Mouse (Mus musculus): ENCODE measurements around the gene Olfr370. TPM values are rescaled to one million over a fixed set of nuclear protein-coding genes. Genes with fewer than 3 reads are reported as not detected.
A peak's percentile ranks its signal among the peaks of the same experiment; 100 is the strongest.
"Not testable (repeated sequence)": the region's sequence is repeated elsewhere in the genome, so short reads cannot be mapped to it uniquely, and the experiment has no call there.

Olfr370 gene
- polyA plus RNA-seq, 1 experiment from 2014 or later = 0.06 TPM

DNA sequence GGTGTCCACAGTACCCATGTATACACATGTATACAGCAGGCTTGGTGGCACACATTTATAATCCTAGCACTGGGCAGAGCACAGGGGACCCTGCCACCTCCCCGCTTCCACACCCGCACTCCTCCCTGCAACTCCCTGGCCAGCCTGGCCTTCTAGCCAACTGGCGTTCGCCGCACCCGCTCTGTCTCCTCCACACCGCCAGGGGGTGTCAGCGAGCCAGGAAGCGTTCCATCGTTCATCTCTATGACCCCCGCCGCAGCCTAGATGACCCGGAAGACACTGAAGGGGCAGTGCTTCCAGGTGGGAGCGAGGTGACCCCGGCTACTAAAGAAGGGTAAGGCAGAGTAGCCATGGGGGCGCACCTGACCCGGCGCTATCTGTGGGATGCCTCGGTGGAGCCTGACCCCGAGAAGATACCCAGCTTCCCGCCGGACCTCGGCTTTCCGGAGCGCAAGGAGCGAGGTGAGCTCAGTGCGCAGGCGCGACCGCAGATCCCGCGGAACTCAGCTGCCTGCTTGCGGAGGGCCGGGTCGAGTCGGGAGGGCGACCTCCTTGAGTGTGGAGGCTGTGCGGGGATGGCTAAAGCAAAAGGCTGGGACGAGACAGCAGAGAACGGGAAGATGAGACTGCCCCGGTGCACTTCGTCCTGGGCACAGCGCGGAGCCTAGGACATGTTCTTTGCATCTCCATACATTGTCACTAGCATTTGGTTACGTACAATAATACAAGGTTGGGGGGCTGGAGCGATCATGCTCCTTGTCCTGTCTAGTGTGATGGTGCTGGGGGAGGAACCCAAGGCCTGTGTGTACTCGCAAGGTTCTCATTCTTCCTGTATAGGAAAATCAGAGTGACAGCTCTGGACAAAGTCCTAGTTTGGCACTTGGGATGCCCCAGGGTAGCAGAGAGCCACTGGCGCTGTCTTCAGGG, 31.2 kb downstream of the Olfr370 start, which contains the start of gene Ndufb7:
Ndufb7 (plus strand) TSS at position 203 of the 927 bp plus-strand sequence.
- WGBS = under 1% methylated on average over 48 of the region's 48 CpGs
- Histone ChIP-seq H3K9ac (ENCODE audit: low read depth, low read length) (peak within 1 kb of the TSS; percentile 86), H3K36me3 (ENCODE audit: control insufficient read depth, insufficient read depth, low read length) (peaks cover 10% of the 10 kb centered on the region), H3K4me1 (ENCODE audit: control insufficient read depth, insufficient read depth, low read depth, low read length) (peaks cover 13% of the 10 kb centered on the region), H3K9me3 (ENCODE audit: control insufficient read depth, low read length) (no peaks in the 10 kb centered on the region), H3K4me2 (ENCODE audit: low read length) (peak within 1 kb of the TSS; percentile 97), H3K4me3 (ENCODE audit: low read length) (peak within 1 kb of the TSS; percentile 82), H3K27me3 (replicated peaks; ENCODE audit: control insufficient read depth, insufficient read depth, low read length) (no peaks in the 10 kb centered on the region), H3K27ac (ENCODE audit: low read depth, low read length) (peak within 1 kb of the TSS; percentile 89)
- ATAC-seq = peak; percentile 89

DNA sequence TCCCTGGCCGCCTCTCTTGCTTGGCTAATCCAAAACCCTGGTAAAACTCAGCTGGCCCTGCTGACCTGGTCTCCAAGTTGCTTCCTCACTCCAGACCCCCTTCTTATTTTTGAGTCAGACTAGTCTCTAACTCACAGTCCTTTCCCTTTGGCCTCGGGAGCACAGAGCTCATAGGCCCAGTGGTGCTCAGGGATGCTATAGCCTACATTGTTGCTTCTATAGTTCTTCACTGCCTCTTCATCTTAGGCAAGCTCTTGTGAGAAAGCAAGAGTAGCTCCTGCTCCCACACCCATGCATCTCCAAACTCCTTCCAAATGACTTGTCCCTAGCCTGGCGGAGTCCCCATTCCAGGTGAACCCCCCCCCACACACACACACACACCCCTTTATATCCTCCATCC, 32.1 kb downstream of the Olfr370 start:
- peak overlapping the region; percentile 86 for H3K9ac ChIP-seq (ENCODE audit: low read depth, low read length)
- no peaks in the 10 kb centered on the region for H3K9me3 ChIP-seq (ENCODE audit: control insufficient read depth, low read length)
- peaks cover 19% of the 10 kb centered on the region for H3K36me3 ChIP-seq (ENCODE audit: control insufficient read depth, insufficient read depth, low read length)
- H3K4me3 ChIP-seq (ENCODE audit: low read length) = peak overlapping the region; percentile 82
- peaks cover 13% of the 10 kb centered on the region for H3K4me1 ChIP-seq (ENCODE audit: control insufficient read depth, insufficient read depth, low read depth, low read length)
- H3K27ac ChIP-seq (ENCODE audit: low read depth, low read length) = peak overlapping the region; percentile 13; the same call in 1 of the 2 replicates
- no peaks in the 10 kb centered on the region for H3K27me3 ChIP-seq (replicated peaks; ENCODE audit: control insufficient read depth, insufficient read depth, low read length)
- ATAC-seq = no peak
- peak overlapping the region; percentile 97 for H3K4me2 ChIP-seq (ENCODE audit: low read length)
- 52% methylated on average over 3 of the region's 3 CpGs for whole genome bisulfite sequencing

GRCm38 (mm10) chr8:83568128-83568527, 32.5 kb downstream of the Olfr370 start:
- Histone ChIP-seq H3K4me2 (ENCODE audit: low read length) (peak overlapping the region; percentile 97), H3K4me1 (ENCODE audit: control insufficient read depth, insufficient read depth, low read depth, low read length) (peaks cover 13% of the 10 kb centered on the region), H3K27me3 (replicated peaks; ENCODE audit: control insufficient read depth, insufficient read depth, low read length) (no peaks in the 10 kb centered on the region), H3K4me3 (ENCODE audit: low read length) (peak overlapping the region; percentile 82; the same call in 1 of the 2 replicates), H3K9me3 (ENCODE audit: control insufficient read depth, low read length) (no peaks in the 10 kb centered on the region), H3K9ac (ENCODE audit: low read depth, low read length) (peak overlapping the region; percentile 10; the same call in 1 of the 2 replicates), H3K27ac (ENCODE audit: low read depth, low read length) (no peak overlapping the region), H3K36me3 (ENCODE audit: control insufficient read depth, insufficient read depth, low read length) (peaks cover 21% of the 10 kb centered on the region)
- 64% methylated on average over 5 of the region's 5 CpGs for WGBS
- no peak for ATAC-seq

DNA sequence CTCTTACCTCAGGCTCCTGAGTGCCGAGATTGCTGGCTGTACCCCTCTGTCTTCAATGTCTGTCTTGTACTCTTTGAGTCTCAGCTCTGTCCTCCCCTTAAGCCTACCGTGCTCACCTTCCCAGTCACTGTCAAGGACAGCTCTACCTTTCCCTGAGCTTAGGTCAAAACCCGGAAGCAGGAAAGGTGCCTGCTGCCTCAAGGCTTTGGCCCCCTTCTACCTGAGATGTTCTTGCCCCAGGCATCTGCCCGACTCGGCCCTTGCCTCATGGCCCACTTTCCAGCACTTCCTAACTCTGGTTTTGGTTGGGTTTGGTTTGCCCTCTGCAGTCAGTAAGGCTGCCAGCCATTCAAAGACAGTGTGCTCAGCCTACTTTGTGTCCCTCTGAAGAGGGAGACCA, 33.2 kb downstream of the Olfr370 start:
- no peak overlapping the region for H3K4me2 ChIP-seq (ENCODE audit: low read length)
- H3K9me3 ChIP-seq (ENCODE audit: control insufficient read depth, low read length) = no peaks in the 10 kb centered on the region
- 83% methylated on average over 5 of the region's 5 CpGs for WGBS
- H3K36me3 ChIP-seq (ENCODE audit: control insufficient read depth, insufficient read depth, low read length) = peaks cover 21% of the 10 kb centered on the region
- ATAC-seq = no peak
- no peak overlapping the region for H3K27ac ChIP-seq (ENCODE audit: low read depth, low read length)
- H3K27me3 ChIP-seq (replicated peaks; ENCODE audit: control insufficient read depth, insufficient read depth, low read length) = no peaks in the 10 kb centered on the region
- peaks cover 13% of the 10 kb centered on the region for H3K4me1 ChIP-seq (ENCODE audit: control insufficient read depth, insufficient read depth, low read depth, low read length)
- no peak overlapping the region for H3K9ac ChIP-seq (ENCODE audit: low read depth, low read length)
- no peak overlapping the region for H3K4me3 ChIP-seq (ENCODE audit: low read length)

GRCm38 (mm10) chr8:83569165-83569564, 33.6 kb downstream of the Olfr370 start:
- H3K27ac ChIP-seq (ENCODE audit: low read depth, low read length) = no peak overlapping the region
- WGBS = 80% methylated on average over 4 of the region's 4 CpGs

DNA sequence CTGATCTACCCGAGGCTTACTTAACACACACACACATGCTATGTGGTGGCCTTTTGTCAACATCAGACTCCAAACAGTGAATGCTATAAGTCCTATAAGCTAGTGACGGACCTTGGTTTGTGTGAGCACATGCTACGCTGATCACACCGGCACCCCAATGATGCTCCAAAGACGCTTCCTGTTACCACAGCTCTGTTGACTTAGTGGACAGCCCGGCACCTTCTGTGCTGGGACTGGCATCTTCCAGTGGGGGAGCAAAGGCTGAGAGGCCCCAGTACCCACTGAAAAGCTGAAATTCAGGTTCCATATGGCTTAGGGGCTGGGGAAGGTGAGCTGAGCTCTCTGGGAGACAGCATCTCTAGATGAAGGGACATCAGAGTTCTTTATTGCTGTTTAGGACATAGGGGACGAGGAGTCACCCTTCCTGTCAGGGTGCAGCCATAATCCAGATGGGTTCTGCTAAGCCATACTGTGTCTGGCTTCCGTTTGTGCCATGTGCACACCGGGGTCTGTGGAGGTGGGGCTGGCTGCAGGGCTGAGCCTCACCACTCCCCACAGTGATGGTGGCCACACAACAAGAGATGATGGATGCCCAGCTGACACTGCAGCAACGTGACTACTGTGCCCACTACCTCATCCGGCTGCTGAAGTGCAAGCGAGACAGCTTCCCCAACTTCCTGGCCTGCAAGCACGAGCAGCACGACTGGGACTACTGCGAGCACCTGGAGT, 34.9 kb downstream of the Olfr370 start:
- Histone ChIP-seq H3K4me2 (ENCODE audit: low read length) (no peak overlapping the region), H3K4me3 (ENCODE audit: low read length) (no peak overlapping the region), H3K36me3 (ENCODE audit: control insufficient read depth, insufficient read depth, low read length) (peaks cover 21% of the 10 kb centered on the region), H3K9ac (ENCODE audit: low read depth, low read length) (no peak overlapping the region), H3K27me3 (replicated peaks; ENCODE audit: control insufficient read depth, insufficient read depth, low read length) (no peaks in the 10 kb centered on the region), H3K9me3 (ENCODE audit: control insufficient read depth, low read length) (no peaks in the 10 kb centered on the region), H3K27ac (ENCODE audit: low read depth, low read length) (no peak overlapping the region), H3K4me1 (ENCODE audit: control insufficient read depth, insufficient read depth, low read depth, low read length) (peaks cover 13% of the 10 kb centered on the region)
- no peak for ATAC-seq
- WGBS = 87% methylated on average over 12 of the region's 15 CpGs

More at GRCm38 (mm10) chr8:83569165-83569564, 33.6 kb downstream of the Olfr370 start:
- no peak overlapping the region for H3K4me2 ChIP-seq (ENCODE audit: low read length)
- H3K4me3 ChIP-seq (ENCODE audit: low read length) = no peak overlapping the region
- no peaks in the 10 kb centered on the region for H3K27me3 ChIP-seq (replicated peaks; ENCODE audit: control insufficient read depth, insufficient read depth, low read length)
- peaks cover 21% of the 10 kb centered on the region for H3K36me3 ChIP-seq (ENCODE audit: control insufficient read depth, insufficient read depth, low read length)
- H3K9me3 ChIP-seq (ENCODE audit: control insufficient read depth, low read length) = no peaks in the 10 kb centered on the region
- ATAC-seq = no peak
- H3K4me1 ChIP-seq (ENCODE audit: control insufficient read depth, insufficient read depth, low read depth, low read length) = peaks cover 13% of the 10 kb centered on the region
- H3K9ac ChIP-seq (ENCODE audit: low read depth, low read length) = no peak overlapping the region

- not testable (repeated sequence) for H3K9ac ChIP-seq (ENCODE audit: low read depth, low read length); H3K27ac ChIP-seq (ENCODE audit: low read depth, low read length); H3K4me2 ChIP-seq (ENCODE audit: low read length); H3K27me3 ChIP-seq (replicated peaks; ENCODE audit: control insufficient read depth, insufficient read depth, low read length); H3K4me3 ChIP-seq (ENCODE audit: low read length); ATAC-seq; H3K9me3 ChIP-seq (ENCODE audit: control insufficient read depth, low read length)
- Histone ChIP-seq H3K4me1 (ENCODE audit: control insufficient read depth, insufficient read depth, low read depth, low read length) (peaks cover 15% of the 10 kb centered on the region), H3K36me3 (ENCODE audit: control insufficient read depth, insufficient read depth, low read length) (peaks cover 21% of the 10 kb centered on the region)
- WGBS = 96% methylated on average over 4 of the region's 7 CpGs
Observed at GRCm38 (mm10) chr8:83571001-83571340, 35.4 kb downstream of the Olfr370 start.

DNA sequence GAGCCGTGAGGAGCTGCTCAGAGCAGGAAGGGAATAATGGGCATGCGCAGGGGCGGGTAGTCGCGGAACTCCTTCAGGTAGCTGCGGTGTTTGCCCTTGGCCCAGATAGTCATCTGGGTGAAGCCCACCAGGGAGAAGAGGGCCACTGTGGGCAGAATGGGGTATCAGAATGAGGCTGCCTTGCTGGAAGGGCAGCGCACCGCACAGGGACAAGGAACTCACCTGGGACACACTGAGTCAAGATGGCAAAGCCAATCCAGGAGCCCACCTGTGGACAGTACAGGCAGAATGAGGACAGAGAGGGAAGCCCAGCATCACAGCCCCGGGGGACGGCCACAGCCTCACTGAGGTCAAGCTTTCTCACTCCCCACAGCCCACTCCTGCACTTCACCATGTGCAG, 36.2 kb downstream of the Olfr370 start:
- Histone ChIP-seq H3K4me3 (ENCODE audit: low read length) (no peak overlapping the region), H3K9ac (ENCODE audit: low read depth, low read length) (no peak overlapping the region), H3K27me3 (replicated peaks; ENCODE audit: control insufficient read depth, insufficient read depth, low read length) (no peaks in the 10 kb centered on the region), H3K27ac (ENCODE audit: low read depth, low read length) (no peak overlapping the region), H3K36me3 (ENCODE audit: control insufficient read depth, insufficient read depth, low read length) (peaks cover 21% of the 10 kb centered on the region), H3K4me1 (ENCODE audit: control insufficient read depth, insufficient read depth, low read depth, low read length) (peaks cover 23% of the 10 kb centered on the region), H3K4me2 (ENCODE audit: low read length) (no peak overlapping the region), H3K9me3 (ENCODE audit: control insufficient read depth, low read length) (no peaks in the 10 kb centered on the region)
- ATAC-seq = no peak
- WGBS = 94% methylated on average over 10 of the region's 10 CpGs

- Histone ChIP-seq H3K4me2 (ENCODE audit: low read length) (no peak overlapping the region), H3K27me3 (replicated peaks; ENCODE audit: control insufficient read depth, insufficient read depth, low read length) (no peaks in the 10 kb centered on the region), H3K9ac (ENCODE audit: low read depth, low read length) (no peak overlapping the region), H3K4me3 (ENCODE audit: low read length) (no peak overlapping the region), H3K9me3 (ENCODE audit: control insufficient read depth, low read length) (no peaks in the 10 kb centered on the region), H3K4me1 (ENCODE audit: control insufficient read depth, insufficient read depth, low read depth, low read length) (peaks cover 27% of the 10 kb centered on the region), H3K27ac (ENCODE audit: low read depth, low read length) (no peak overlapping the region), H3K36me3 (ENCODE audit: control insufficient read depth, insufficient read depth, low read length) (peaks cover 21% of the 10 kb centered on the region)
- no peak for ATAC-seq
- 90% methylated on average over 5 of the region's 5 CpGs for WGBS
Observed at GRCm38 (mm10) chr8:83572246-83572812, 36.7 kb downstream of the Olfr370 start.
